Comparison of ENCODE assay signal across 11 mouse cellular contexts in genomic region chr2:25172629-25173028, GRCm38 (mm10). TPM values are rescaled to one million over a fixed set of nuclear protein-coding genes. Genes with fewer than 3 reads are reported as not detected.
DNase-seq lines count a peak whose midpoint lies in the region; ATAC-seq and TF ChIP-seq lines count a peak whose summit lies in the region.
"Had no signal": no experiment of that assay in that cellular context is flagged by ENCODE, and none has a peak within 500 bp of the region (broad histone marks: within the 10 kb centered on the region; RNA-seq: fewer than 3 reads in every experiment).

No protein-coding gene starts in this region.

- no peaks in the 10 kb centered on the region for H3K9me3 ChIP-seq in intestine, embryonic 16.5 days (ENCODE audit: control insufficient read depth, low read length)
- H3K9me3 ChIP-seq: heart, embryonic 13.5 days had no signal

- H3K36me3 ChIP-seq in intestine, embryonic 16.5 days (ENCODE audit: control insufficient read depth, insufficient read depth, low read length): no peaks in the 10 kb centered on the region
- H3K36me3 ChIP-seq: heart, embryonic 13.5 days had no signal

- peak; percentile 75 for ATAC-seq in intestine, embryonic 16.5 days
- peak; percentile 19; the same call in 1 of the 2 replicates for ATAC-seq in monocyte, adult 5-6 weeks (replicated peaks; ENCODE audit: insufficient number of reproducible peaks, low FRiP score, low TSS enrichment, poor library complexity, severe bottlenecking)
- ATAC-seq: forebrain, embryonic 16.5 days had no signal

- peaks cover 31% of the 10 kb centered on the region for H3K4me1 ChIP-seq in lung, adult 2 months (ENCODE audit: control insufficient read depth, insufficient read depth, low read length)
- H3K4me1 ChIP-seq in intestine, embryonic 16.5 days (ENCODE audit: control insufficient read depth, insufficient read depth, low read length): peaks cover 79% of the 10 kb centered on the region

- peak overlapping the region; percentile 0; the same call in 1 of the 2 replicates for H3K4me2 ChIP-seq in intestine, embryonic 16.5 days (ENCODE audit: low read depth, low read length)
- H3K4me2 ChIP-seq: heart, embryonic 13.5 days had no signal

- peak; percentile 38 for DNase-seq in lung, adult 2 months
- no peak for DNase-seq in lung, postnatal 25 days (ENCODE audit: low spot score)
- peak; percentile 77 for DNase-seq in NIH3T3 (ENCODE audit: low read depth)
- no peak for DNase-seq in frontal cortex, adult 2 months (ENCODE audit: extremely low spot score in 1 of 2, low spot score in 1 of 2)
- no peak for DNase-seq in left cerebral cortex, adult 11 months (ENCODE audit: low spot score)
- DNase-seq in thymus, postnatal 25 days: no peak

- no peak for TF ChIP-seq POLR2A in lung, adult 2 months (IDR thresholded peaks at IDR 0.05; ENCODE audit: borderline replicate concordance, extremely low read depth, low read depth, low read length)

- TF ChIP-seq CTCF in lung, adult 2 months (IDR thresholded peaks at IDR 0.05; ENCODE audit: insufficient read depth, low read length): no peak

- H3K4me3 ChIP-seq in lung, adult 2 months (replicated peaks; ENCODE audit: extremely low read depth, low read depth, low read length): no peak overlapping the region
- no peak overlapping the region for H3K4me3 ChIP-seq in intestine, embryonic 16.5 days (ENCODE audit: low read length)
- H3K4me3 ChIP-seq: heart, embryonic 13.5 days had no signal

- WGBS in lung, adult 2 months: 57% methylated on average over 8 of the region's 8 CpGs
- WGBS in intestine, embryonic 16.5 days: 44% methylated on average over 8 of the region's 8 CpGs

- peak overlapping the region; percentile 71 for H3K27ac ChIP-seq in intestine, embryonic 16.5 days (ENCODE audit: low read length)
- H3K27ac ChIP-seq: heart, embryonic 13.5 days had no signal

- no peaks in the 10 kb centered on the region for H3K27me3 ChIP-seq in intestine, embryonic 16.5 days (replicated peaks; ENCODE audit: control insufficient read depth, insufficient read depth, low read length)

- peak overlapping the region; percentile 42; the same call in 1 of the 2 replicates for H3K9ac ChIP-seq in intestine, embryonic 16.5 days (ENCODE audit: low read depth, low read length)
- H3K9ac ChIP-seq: heart, embryonic 13.5 days had no signal

RNA-seq across cellular contexts. Expression of gene Nrarp, which starts 7.9 kb away (rescaled TPM):
- 46.0 and 69.2 TPM in 2 replicates for polyA plus RNA-seq in lung, adult 2 months (2012; rRNA removed)
- polyA plus RNA-seq in intestine, embryonic 16.5 days (2015; fragmentation: Nextera tagmentation; extraction: Ambion mirVana): 11.0 and 14.4 TPM in 2 replicates
- total RNA-seq in monocyte, adult 5-6 weeks (2017): 22.3 to 51.8 TPM (median 24.4 TPM) in 3 replicates
- 38.7 and 39.1 TPM in 2 replicates for polyA plus RNA-seq in frontal cortex, adult 2 months (2012; rRNA removed)

RNA-seq across cellular contexts. Expression of gene Tor4a, which starts 24.1 kb away (rescaled TPM):
- polyA plus RNA-seq in lung, adult 2 months (2012; rRNA removed): 52.8 and 54.9 TPM in 2 replicates
- polyA plus RNA-seq in intestine, embryonic 16.5 days (2015; fragmentation: Nextera tagmentation; extraction: Ambion mirVana): 23.0 and 23.4 TPM in 2 replicates
- 28.8 to 64.7 TPM (median 31.0 TPM) in 3 replicates for total RNA-seq in monocyte, adult 5-6 weeks (2017)
- polyA plus RNA-seq in frontal cortex, adult 2 months (2012; rRNA removed): 2.6 and 3.0 TPM in 2 replicates

RNA-seq across cellular contexts. Expression of gene Nelfb, which starts 38.7 kb away (rescaled TPM):
- 58.0 and 94.5 TPM in 2 replicates for polyA plus RNA-seq in lung, adult 2 months (2012; rRNA removed)
- polyA plus RNA-seq in intestine, embryonic 16.5 days (2015; fragmentation: Nextera tagmentation; extraction: Ambion mirVana): 99.9 and 102 TPM in 2 replicates
- total RNA-seq in monocyte, adult 5-6 weeks (2017): 82.8 to 113 TPM (median 105 TPM) in 3 replicates
- 60.2 and 65.6 TPM in 2 replicates for polyA plus RNA-seq in frontal cortex, adult 2 months (2012; rRNA removed)

RNA-seq across cellular contexts. Expression of gene Stpg3, which starts 41.8 kb away (rescaled TPM):
- not detected in 2 replicates for polyA plus RNA-seq in lung, adult 2 months (2012; rRNA removed)
- not detected in 2 replicates for polyA plus RNA-seq in intestine, embryonic 16.5 days (2015; fragmentation: Nextera tagmentation; extraction: Ambion mirVana)
- not detected in 3 replicates for total RNA-seq in monocyte, adult 5-6 weeks (2017)
- polyA plus RNA-seq in frontal cortex, adult 2 months (2012; rRNA removed): 0.06 and 0.15 TPM in 2 replicates
- total RNA-seq: layer of hippocampus, postnatal 14 days had no signal
- polyA plus RNA-seq: forebrain, embryonic 16.5 days; heart, embryonic 13.5 days had no signal

RNA-seq across cellular contexts. Expression of gene Fam166a, which starts 45.9 kb away (rescaled TPM):
- 0.17 TPM in 1 of 2 replicates, not detected in the other for polyA plus RNA-seq in lung, adult 2 months (2012; rRNA removed)
- polyA plus RNA-seq in intestine, embryonic 16.5 days (2015; fragmentation: Nextera tagmentation; extraction: Ambion mirVana): 0.12 and 0.62 TPM in 2 replicates
- total RNA-seq in monocyte, adult 5-6 weeks (2017): not detected in 3 replicates
- 0.16 and 0.19 TPM in 2 replicates for polyA plus RNA-seq in frontal cortex, adult 2 months (2012; rRNA removed)
- total RNA-seq: layer of hippocampus, postnatal 14 days had no signal
- polyA plus RNA-seq: forebrain, embryonic 16.5 days; heart, embryonic 13.5 days had no signal

Comparison
In these comparisons a context has a peak if more than half of its experiments do, and no peak if none do; other contexts are left out.
1. DNase-seq: peak in lung, adult 2 months (single experiment) and NIH3T3 (single experiment); none in lung, postnatal 25 days (single experiment), frontal cortex, adult 2 months (0 of 2), left cerebral cortex, adult 11 months (single experiment) and thymus, postnatal 25 days (single experiment).